Mouse (Mus musculus) cerebellum, adult (tissue): ENCODE results near the gene Spata31d1b.

Source experiments
- ATAC-seq: cut with Nextera tagmentation; 2 replicates; pipeline ENCODE4 v1.9.2; 2017; ENCODE audit warnings: mild to moderate bottlenecking, moderate library complexity, mixed read lengths; ENCODE audit not compliant: insufficient number of reproducible peaks, low FRiP score, low TSS enrichment

The Spata31d1b gene

DNA sequence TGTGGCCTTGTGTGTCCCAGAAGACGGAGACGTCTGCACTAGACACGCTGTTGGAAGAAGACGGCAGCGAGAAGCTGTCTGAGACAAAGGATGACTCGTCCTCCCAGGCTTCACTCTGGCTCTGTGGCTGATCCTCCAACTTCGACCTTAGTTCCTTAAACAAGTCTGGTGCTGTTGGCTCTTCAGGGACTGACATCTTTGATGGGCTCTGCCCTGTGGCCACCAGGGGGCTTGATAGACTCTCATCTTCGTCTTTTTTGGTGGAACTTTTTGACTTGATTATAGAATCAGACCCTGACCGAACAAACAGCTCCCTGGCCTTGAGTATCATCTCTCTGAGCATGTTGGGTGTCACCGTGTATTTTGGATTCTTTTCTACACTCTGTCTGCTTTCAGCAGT is 29.6 kb downstream of the Spata31d1b start:
- no peak for ATAC-seq

DNA sequence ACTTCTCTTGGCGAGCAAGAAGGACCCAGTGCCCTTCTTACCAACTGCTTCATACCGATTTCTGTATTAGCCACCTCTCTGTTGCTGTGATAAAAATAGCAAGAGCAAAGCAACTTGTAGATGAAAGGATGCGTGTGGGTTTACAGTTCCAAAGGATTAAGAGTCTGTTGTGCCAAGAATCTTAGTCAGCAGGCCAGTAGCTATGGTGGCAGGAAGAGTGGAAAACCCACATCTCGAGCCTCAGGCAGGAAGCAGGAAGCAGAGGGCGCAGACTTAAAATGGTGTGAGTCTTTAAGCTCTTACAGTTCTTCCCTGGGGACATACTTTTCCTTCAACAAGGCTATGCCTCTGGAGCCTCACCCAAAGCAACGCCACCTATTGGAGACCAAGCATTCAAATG is 33.4 kb downstream of the Spata31d1b start:
- ATAC-seq = no peak

DNA sequence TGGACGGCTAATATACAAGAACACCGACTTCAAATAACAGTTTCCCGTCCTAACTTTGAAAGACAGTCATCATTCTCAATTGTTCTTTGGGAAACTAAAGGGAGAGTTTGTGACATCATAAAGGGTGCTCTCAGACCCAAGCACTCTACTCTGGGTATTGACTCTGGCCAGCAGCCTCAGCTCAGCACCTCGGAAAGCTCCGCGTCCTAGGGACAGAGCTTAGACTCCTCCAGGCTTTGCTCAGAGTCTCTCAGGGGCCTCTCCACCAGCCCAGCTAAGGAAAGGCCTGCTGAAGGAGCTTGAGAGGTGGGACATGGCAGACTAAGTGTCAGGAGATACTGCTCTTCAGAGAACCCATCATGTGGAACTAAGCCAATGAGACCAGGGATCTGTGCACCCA is 34.1 kb downstream of the Spata31d1b start:
- no peak for ATAC-seq

DNA sequence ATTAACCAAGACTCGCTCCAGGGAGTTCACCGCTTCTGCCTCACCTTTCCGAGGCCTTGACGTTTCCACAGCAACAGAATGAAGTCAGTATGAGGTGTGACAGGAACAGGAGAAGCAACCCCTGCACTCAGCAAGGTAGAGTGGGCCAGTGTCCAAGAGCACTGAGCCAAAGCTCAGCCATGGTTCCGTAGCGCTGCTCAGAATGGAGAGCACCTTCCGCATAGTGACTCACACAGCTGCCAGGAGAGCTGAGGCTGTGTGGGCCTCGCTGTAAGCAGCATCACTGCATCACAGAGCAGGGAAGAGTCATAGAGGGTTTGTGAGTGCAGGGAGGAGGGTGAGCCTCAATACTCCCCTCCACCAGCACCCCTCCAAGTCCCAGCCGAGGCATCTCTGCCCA is 34.6 kb downstream of the Spata31d1b start, which contains the start of gene 1700014D04Rik:
1700014D04Rik (minus strand) TSS at position 42 of the 400 bp plus-strand sequence.
- ATAC-seq = no peak

DNA sequence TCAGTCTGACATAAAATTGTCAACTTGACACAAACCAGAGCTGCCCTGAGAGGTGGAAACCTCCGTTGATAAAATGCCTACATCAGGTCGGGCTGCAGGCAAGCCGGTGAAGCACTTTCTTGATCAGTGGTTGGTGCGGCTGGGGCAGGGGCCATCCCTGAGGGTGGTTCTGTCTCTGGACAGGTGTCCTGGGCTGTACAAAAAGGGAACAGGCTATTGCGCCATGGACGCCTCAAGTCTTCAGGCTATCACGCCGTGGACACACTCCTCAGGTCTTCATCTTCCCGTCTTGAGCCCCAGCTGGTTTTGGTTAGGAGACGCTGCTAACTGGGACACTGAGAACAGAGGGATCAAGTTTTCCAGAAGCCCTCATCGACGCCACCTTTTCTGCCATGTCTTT is 38.2 kb downstream of the Spata31d1b start:
- no peak for ATAC-seq

DNA sequence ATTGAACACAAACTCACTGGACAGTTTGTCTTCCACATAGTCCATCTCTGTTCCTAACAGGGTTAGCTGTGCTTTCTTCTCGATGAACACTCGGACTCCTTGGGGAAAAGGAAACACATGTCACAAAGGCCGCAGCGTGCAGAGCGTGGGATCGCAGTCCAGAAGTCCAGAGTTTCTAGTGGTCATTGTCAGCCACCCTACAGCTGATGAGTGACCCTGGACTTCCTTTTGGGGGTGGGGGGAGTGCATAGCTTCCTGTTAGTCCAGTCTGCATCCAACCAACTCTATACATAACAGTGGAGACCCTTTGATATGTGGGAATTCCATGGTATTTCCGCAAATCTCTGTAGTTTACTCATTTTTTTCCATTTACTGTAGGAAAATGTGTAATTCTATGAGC is 44.8 kb downstream of the Spata31d1b start:
- no peak for ATAC-seq

DNA sequence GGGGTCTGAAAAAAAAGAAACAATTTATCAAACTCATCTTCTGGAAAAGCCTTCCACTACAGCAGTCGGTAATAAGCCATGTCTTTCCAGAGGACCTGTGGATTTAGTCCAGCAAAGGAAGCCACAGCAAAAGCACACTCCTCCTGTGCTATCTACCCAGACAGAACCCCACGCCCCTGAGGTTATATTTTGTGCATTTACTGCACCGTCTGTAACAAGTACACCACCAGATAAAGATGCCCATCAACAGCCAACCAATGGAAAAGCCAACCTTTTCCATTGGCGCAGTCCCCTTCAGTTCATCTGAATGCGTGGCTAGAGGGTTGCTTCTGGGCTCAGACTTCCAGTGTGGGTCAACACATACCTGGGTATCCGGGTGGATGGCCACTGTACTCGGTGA is 50.7 kb downstream of the Spata31d1b start:
- ATAC-seq = no peak

DNA sequence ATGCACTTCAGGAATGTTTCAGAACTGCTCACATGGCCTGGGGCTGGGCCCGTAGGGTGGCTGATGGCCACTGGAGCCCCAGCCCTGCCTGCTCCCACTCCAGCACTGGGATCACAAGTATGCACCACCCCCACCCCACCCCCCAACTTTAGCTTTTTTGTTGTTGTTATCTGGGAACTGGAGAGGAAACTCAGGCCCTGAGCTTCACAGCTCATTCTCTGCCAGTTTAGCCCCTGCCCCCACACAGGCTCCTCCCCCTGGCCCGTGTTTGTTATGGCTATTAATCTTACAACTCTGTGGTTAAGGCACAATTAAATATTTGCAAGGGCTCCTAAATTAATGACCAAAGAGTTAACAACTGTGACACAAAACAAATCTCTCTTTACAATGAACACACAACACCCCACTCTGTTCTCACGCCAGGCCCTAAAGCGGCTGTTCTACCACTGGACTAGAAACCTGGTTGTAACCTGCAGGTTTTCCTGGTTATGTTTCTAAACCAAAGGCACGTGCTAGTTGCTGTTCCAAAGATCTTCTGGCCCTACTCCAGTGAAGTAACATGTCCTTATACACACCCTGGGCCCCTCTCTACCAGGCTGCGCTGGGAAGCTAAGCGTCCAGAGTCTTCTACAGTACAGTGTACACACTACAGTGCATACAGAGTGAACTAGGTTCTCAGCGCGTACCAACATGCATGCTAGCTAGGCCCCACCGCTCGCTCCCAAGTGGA is 54.9 kb downstream of the Spata31d1b start:
- ATAC-seq = no peak

DNA sequence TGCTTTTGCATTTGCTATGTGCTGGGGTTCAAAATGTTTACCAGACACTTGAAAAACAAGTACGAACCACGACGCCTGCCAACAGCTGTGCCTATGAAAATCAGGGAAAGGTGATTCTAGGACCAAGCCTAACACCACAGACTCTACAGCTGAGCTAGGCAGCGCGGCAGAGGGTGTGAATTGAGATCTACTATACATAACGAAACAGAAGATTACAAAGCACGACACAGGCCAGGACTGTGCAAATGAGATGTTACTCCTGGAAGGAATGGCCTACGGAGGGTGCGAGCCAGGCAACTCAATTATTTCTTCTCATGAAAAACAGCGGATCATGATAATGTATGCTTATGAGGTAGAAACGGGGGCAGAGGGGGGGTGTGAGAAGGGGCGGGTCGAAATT is 56.4 kb downstream of the Spata31d1b start:
- ATAC-seq = no peak
